18 mouse cellular contexts compared by ENCODE assay signal in genomic region chr1:169060627-169061026, GRCm38 (mm10).
A peak's percentile ranks its signal among the peaks of the same experiment; 100 is the strongest.
DNase-seq lines count a peak whose midpoint lies in the region; ATAC-seq lines count a peak whose summit lies in the region.
"Had no signal": no experiment of that assay in that cellular context is flagged by ENCODE, and none has a peak within 500 bp of the region (broad histone marks: within the 10 kb centered on the region; RNA-seq: fewer than 3 reads in every experiment).

No protein-coding gene starts in this region.

- H3K27ac ChIP-seq in forebrain, embryonic 14.5 days (ENCODE audit: low read depth, low read length) = peak overlapping the region; percentile 75
- H3K27ac ChIP-seq in forebrain, embryonic 11.5 days (ENCODE audit: low read depth, low read length) = no peak overlapping the region
- H3K27ac ChIP-seq in neural tube, embryonic 13.5 days (replicated peaks) = no peak overlapping the region
- no peak overlapping the region for H3K27ac ChIP-seq in midbrain, embryonic 15.5 days
- H3K27ac ChIP-seq: heart, embryonic 15.5 days; hindbrain, embryonic 12.5 days; limb, embryonic 15.5 days had no signal

- H3K4me3 ChIP-seq in forebrain, embryonic 14.5 days (ENCODE audit: low read depth, low read length) = no peak overlapping the region
- H3K4me3 ChIP-seq in forebrain, embryonic 11.5 days (ENCODE audit: low read depth, low read length) = no peak overlapping the region
- H3K4me3 ChIP-seq in neural tube, embryonic 13.5 days = no peak overlapping the region
- no peak overlapping the region for H3K4me3 ChIP-seq in midbrain, embryonic 15.5 days
- H3K4me3 ChIP-seq: heart, embryonic 15.5 days; hindbrain, embryonic 12.5 days; limb, embryonic 15.5 days had no signal

- H3K36me3 ChIP-seq in forebrain, embryonic 14.5 days (ENCODE audit: control insufficient read depth, insufficient read depth, low read length) = no peaks in the 10 kb centered on the region
- H3K36me3 ChIP-seq in forebrain, embryonic 11.5 days (ENCODE audit: control insufficient read depth, insufficient read depth, low read length) = no peaks in the 10 kb centered on the region
- no peaks in the 10 kb centered on the region for H3K36me3 ChIP-seq in neural tube, embryonic 13.5 days
- no peaks in the 10 kb centered on the region for H3K36me3 ChIP-seq in midbrain, embryonic 15.5 days (replicated peaks)
- H3K36me3 ChIP-seq: heart, embryonic 15.5 days; hindbrain, embryonic 12.5 days; limb, embryonic 15.5 days had no signal

- 56% methylated on average over 6 of the region's 6 CpGs for WGBS in forebrain, embryonic 14.5 days
- WGBS in forebrain, embryonic 11.5 days = 83% methylated on average over 6 of the region's 6 CpGs
- 56% methylated on average over 6 of the region's 6 CpGs for WGBS in neural tube, embryonic 13.5 days
- WGBS in midbrain, embryonic 15.5 days = 40% methylated on average over 6 of the region's 6 CpGs

- DNase-seq in forebrain, embryonic 14.5 days (ENCODE audit: low spot score) = peak; percentile 85
- no peak for DNase-seq in forebrain, embryonic 11.5 days (ENCODE audit: low spot score)
- no peak for DNase-seq in neural tube, embryonic 10.5 days (ENCODE audit: extremely low spot score, low spot score)
- DNase-seq in heart, postnatal 4 days = no peak
- no peak for DNase-seq in ovary, postnatal 36 days (ENCODE audit: low spot score)
- DNase-seq in thymus, postnatal 25 days = no peak
- DNase-seq: adrenal gland, postnatal 25 days; cerebellum, postnatal 14 days; heart, adult 11 months; kidney, postnatal 10 days; liver, postnatal 0 days had no signal

- H3K27me3 ChIP-seq in forebrain, embryonic 14.5 days (replicated peaks; ENCODE audit: control insufficient read depth, insufficient read depth, low read length) = no peaks in the 10 kb centered on the region
- no peaks in the 10 kb centered on the region for H3K27me3 ChIP-seq in forebrain, embryonic 11.5 days (ENCODE audit: control insufficient read depth, insufficient read depth, low read length)
- H3K27me3 ChIP-seq in neural tube, embryonic 13.5 days = no peaks in the 10 kb centered on the region
- H3K27me3 ChIP-seq in midbrain, embryonic 15.5 days (replicated peaks) = no peaks in the 10 kb centered on the region
- H3K27me3 ChIP-seq: CH12.LX; heart, embryonic 15.5 days; hindbrain, embryonic 12.5 days; limb, embryonic 15.5 days had no signal

- no peak overlapping the region for H3K9ac ChIP-seq in forebrain, embryonic 14.5 days (ENCODE audit: low read length)
- no peak overlapping the region for H3K9ac ChIP-seq in forebrain, embryonic 11.5 days (ENCODE audit: low read length)
- H3K9ac ChIP-seq in neural tube, embryonic 13.5 days = no peak overlapping the region
- no peak overlapping the region for H3K9ac ChIP-seq in midbrain, embryonic 15.5 days
- H3K9ac ChIP-seq: heart, embryonic 15.5 days; hindbrain, embryonic 12.5 days; limb, embryonic 15.5 days; liver, postnatal 0 days had no signal

- peak; percentile 94 for ATAC-seq in forebrain, embryonic 14.5 days
- ATAC-seq in forebrain, embryonic 11.5 days (replicated peaks; ENCODE audit: low FRiP score) = no peak
- ATAC-seq in neural tube, embryonic 13.5 days (ENCODE audit: low read depth) = peak; percentile 40; the same call in 1 of the 2 replicates
- ATAC-seq in midbrain, embryonic 15.5 days (replicated peaks) = peak; percentile 45; the same call in 1 of the 2 replicates
- ATAC-seq: intestine, postnatal 0 days; liver, postnatal 0 days had no signal

- H3K4me2 ChIP-seq in forebrain, embryonic 14.5 days (ENCODE audit: low read length) = no peak overlapping the region
- H3K4me2 ChIP-seq in forebrain, embryonic 11.5 days (ENCODE audit: low read depth, low read length, severe bottlenecking) = no peak overlapping the region
- no peak overlapping the region for H3K4me2 ChIP-seq in neural tube, embryonic 13.5 days
- H3K4me2 ChIP-seq in midbrain, embryonic 15.5 days = no peak overlapping the region
- H3K4me2 ChIP-seq: heart, embryonic 15.5 days; hindbrain, embryonic 12.5 days; limb, embryonic 15.5 days had no signal

- no peaks in the 10 kb centered on the region for H3K9me3 ChIP-seq in forebrain, embryonic 14.5 days (replicated peaks; ENCODE audit: control insufficient read depth, low read length)
- no peaks in the 10 kb centered on the region for H3K9me3 ChIP-seq in forebrain, embryonic 11.5 days (ENCODE audit: control insufficient read depth, low read length)
- H3K9me3 ChIP-seq in neural tube, embryonic 13.5 days = no peaks in the 10 kb centered on the region
- no peaks in the 10 kb centered on the region for H3K9me3 ChIP-seq in midbrain, embryonic 15.5 days
- H3K9me3 ChIP-seq: heart, embryonic 15.5 days; hindbrain, embryonic 12.5 days; limb, embryonic 15.5 days had no signal

- no peaks in the 10 kb centered on the region; the same call in 1 of the 2 replicates for H3K4me1 ChIP-seq in forebrain, embryonic 14.5 days (ENCODE audit: control insufficient read depth, insufficient read depth, low read length)
- no peaks in the 10 kb centered on the region for H3K4me1 ChIP-seq in forebrain, embryonic 11.5 days (replicated peaks; ENCODE audit: control insufficient read depth, insufficient read depth, low read length)
- 0 out of 2 replicates have a peak, but pooled peaks cover 9% of the 10 kb centered on the region for H3K4me1 ChIP-seq in neural tube, embryonic 13.5 days (replicated peaks)
- H3K4me1 ChIP-seq in midbrain, embryonic 15.5 days = no peaks in the 10 kb centered on the region
- H3K4me1 ChIP-seq: heart, embryonic 15.5 days; limb, embryonic 15.5 days had no signal
